Mouse (Mus musculus): ENCODE results near the gene Exoc8. TPM values are rescaled to one million over a fixed set of nuclear protein-coding genes. Genes with fewer than 3 reads are reported as not detected.

Gene Exoc8
- total RNA-seq, 2 experiments from 2014 or later: 6.9 to 7.4 TPM

DNA sequence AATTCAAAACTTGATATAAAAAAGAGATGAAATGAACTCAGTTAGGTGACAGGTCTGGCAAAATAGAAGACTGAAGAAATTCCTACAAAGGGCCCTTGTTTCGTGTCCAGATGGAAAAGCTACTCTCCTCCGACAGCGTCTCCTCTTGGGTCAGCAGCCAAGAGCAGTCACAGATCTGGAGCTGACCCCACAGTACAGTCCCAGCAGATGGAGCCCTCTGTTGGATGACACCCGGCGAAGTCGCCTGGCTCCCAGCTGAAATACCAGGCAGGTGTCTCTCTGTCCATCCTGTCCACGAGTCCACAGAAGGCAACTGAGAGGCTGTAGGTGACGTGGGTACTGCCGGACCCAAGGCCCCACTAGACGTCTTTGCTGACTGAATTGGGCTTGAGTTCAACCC, 12.8 kb upstream of the Exoc8 start:
- DNase-seq (ENCODE audit: low spot score): peak; percentile 45

- peak; percentile 39 for DNase-seq (ENCODE audit: low spot score)
These were observed 12.4 kb upstream of the Exoc8 start for GRCm38 (mm10) chr8:124909936-124910335.

GRCm38 (mm10) chr8:124905482-124905881, 8.0 kb upstream of the Exoc8 start:
- DNase-seq (ENCODE audit: low spot score): no peak

DNA sequence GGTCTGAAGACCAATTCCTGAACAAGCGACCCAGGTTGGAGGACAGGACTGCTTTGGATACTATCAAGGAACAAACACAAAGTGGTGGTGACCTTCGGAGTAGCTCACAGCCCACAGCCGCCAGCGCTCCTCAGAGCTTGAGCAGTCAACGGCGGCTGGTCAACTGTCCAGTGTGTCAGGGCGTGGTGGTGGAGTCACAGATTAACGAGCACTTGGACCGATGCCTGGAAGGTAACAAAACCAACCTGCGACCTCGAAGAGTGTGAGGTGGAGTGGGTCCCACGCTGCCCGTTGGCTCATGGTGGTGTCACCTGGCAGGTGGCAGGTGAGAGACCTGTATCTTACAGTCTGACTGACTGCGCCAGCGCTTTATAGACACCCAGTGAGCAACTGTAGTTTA, 5.7 kb upstream of the Exoc8 start:
- no peak for DNase-seq (ENCODE audit: low spot score)

GRCm38 (mm10) chr8:124898251-124898905, 873 bp upstream of the Exoc8 start:
- DNase-seq (ENCODE audit: low spot score): no peak

- peak; percentile 79 for DNase-seq (ENCODE audit: low spot score)
These were observed 696 bp downstream of the Exoc8 start for GRCm38 (mm10) chr8:124896632-124897385.

GRCm38 (mm10) chr8:124896010-124896631, 1.4 kb downstream of the Exoc8 start:
- DNase-seq (ENCODE audit: low spot score): no peak

DNA sequence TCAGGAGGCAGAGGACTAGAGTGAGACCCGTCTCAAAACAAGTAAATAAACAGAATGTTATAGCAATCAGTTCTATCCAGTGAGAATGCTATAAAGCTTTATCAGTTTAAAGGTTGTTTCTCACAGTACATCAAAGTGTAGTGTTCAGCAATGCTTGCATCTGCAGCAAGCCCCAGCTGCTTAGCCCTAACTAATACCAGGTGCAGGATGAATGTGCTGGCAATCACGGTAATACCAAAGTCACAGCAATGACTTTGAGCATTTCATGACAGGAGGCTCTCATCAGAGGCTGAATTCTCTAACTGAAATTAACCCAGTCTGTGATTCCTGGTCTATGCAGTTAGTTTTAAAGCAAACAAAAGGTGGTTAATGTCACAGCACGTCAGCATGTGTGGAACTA, 4.9 kb downstream of the Exoc8 start:
- no peak for DNase-seq (ENCODE audit: low spot score)

- DNase-seq (ENCODE audit: low spot score): no peak
These were observed 9.1 kb downstream of the Exoc8 start for GRCm38 (mm10) chr8:124888385-124888784.

DNA sequence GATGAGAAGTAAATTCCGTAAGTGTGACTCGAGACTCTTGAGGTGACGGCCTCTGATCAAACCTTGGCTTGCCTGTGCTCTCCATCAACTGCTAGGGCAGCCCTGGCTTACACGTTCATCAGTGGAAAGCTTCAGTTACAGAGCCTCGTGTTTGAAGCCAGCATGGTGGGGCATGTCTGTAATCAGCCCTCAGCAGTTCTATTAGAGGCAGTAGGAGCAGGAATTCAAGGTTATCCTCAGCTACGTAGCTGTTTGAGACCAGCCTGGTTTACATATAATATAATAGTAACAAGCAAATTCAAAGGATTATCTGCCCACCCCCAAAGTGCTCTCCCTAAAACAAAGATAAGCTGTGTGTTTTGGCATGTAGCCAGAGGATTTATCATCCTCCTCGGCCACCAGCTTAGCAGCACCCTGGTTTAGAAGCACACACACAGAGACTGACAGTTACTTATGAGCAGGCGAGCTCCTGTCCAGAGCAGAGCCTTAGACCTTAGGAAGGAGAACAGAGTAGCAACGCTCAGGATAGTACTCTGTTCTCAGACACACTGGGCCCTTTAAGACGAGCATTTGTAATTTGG, 18.5 kb downstream of the Exoc8 start:
- DNase-seq (ENCODE audit: low spot score): no peak

GRCm38 (mm10) chr8:124878141-124878540, 19.4 kb downstream of the Exoc8 start:
- DNase-seq (ENCODE audit: low spot score): no peak

DNA sequence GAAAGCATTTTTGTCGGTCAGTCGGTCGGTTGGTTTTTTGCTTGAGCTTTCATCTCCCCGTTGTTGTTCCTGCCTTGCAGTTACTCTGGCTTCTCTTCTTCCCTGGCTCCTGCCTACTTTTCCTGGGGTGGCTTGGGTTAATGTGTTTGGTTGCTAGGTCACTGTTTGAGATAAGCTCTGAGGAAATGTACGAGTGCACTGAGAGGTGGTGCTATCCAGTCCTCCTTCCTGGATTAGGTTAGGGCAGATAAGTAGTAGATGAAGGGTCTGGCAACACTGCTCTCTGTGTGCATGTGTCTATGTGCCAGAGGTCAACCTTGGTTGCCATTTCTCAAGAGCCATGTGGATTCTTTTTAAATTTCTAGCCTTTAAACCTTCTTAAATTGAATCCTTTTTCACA, 24.8 kb downstream of the Exoc8 start:
- no peak for DNase-seq (ENCODE audit: low spot score)

DNA sequence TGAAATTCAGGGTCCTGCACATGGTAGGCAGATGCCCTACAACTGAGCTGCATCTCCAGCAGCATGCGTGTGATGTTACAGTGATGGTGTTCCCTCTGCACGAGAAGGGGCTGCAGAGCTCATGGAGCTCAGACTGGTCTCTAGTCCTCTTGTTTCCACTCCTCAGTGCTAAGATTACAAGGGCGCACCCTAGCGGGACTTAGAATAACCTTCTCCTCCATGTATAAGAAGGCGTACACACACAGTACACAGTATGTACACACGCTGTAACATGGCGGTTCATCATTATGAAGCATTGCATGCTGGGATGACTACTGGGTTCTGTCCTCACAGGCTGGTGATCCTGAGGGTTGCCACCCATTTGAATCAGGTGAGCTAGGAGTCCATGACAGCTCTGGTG, 25.4 kb downstream of the Exoc8 start:
- no peak for DNase-seq (ENCODE audit: low spot score)

- no peak for DNase-seq (ENCODE audit: low spot score)
These were observed 26.0 kb downstream of the Exoc8 start for GRCm38 (mm10) chr8:124871474-124871873.

DNA sequence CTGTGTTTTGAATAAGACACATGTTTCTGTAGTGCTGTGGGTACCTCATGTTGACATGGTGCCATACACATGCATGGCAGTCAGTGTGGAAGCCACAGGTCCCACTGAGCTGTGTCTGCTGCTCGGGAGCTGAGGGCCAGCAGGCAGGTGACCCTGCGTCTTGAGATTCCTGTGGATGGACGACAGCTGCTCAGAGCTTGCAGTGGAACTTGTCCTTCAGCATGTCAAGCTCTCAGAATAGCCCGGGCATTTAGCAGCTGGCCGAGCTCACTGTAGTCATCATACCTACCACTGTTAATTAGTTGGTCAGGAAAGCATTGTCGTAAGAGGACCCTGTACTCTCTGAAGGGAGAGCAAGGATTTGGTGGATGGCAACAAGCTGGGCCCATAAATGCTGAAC, 27.8 kb downstream of the Exoc8 start:
- DNase-seq (ENCODE audit: low spot score): peak; percentile 60

- no peak for DNase-seq (ENCODE audit: low spot score)
These were observed 30.4 kb downstream of the Exoc8 start for GRCm38 (mm10) chr8:124867126-124867525.

- DNase-seq (ENCODE audit: low spot score): no peak
These were observed 30.8 kb downstream of the Exoc8 start for GRCm38 (mm10) chr8:124866669-124867068.

DNA sequence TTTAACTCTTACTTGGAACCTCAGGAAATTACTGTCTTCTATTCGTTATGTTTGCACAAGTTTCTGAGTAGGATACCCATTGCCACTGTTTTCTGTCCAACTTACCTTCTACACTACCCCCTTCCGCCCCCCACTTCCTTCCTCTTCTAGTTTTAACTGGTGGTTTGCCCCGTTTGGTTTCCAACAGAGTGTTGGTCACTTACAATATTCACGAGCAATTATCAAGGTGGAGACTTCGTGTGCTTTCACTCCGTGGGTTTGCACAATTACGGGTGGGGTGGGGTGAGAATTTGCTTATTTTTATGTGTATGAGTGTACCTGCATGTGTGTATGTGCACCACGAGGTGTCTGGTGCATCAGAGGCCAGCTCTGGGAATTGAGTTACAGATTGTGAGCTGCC, 33.8 kb downstream of the Exoc8 start:
- DNase-seq (ENCODE audit: low spot score): no peak

- no peak for DNase-seq (ENCODE audit: low spot score)
These were observed 34.3 kb downstream of the Exoc8 start for GRCm38 (mm10) chr8:124863163-124863677.

GRCm38 (mm10) chr8:124862321-124863162, 35.0 kb downstream of the Exoc8 start, which contains the start of the genes Gnpat and 2810004N23Rik:
Gene Gnpat (plus strand): TSS chr8:124863033.
Gene 2810004N23Rik (minus strand): TSS chr8:124863120.
- DNase-seq (ENCODE audit: low spot score): peak; percentile 92

GRCm38 (mm10) chr8:124860188-124860587, 37.3 kb downstream of the Exoc8 start:
- peak; percentile 45 for DNase-seq (ENCODE audit: low spot score)
